Mouse (Mus musculus): ENCODE data around the gene Prmt2.

Prmt2 gene

GRCm38 (mm10) chr10:76237341-76238225, at the start of gene Prmt2:
Prmt2 (minus strand) TSS chr10:76237865.
- DNase-seq (ENCODE audit: low read depth): peak; percentile 95

GRCm38 (mm10) chr10:76278541-76279097, 41.0 kb upstream of the Prmt2 start:
- no peak for DNase-seq (ENCODE audit: low read depth)

- no peak for DNase-seq (ENCODE audit: low read depth)
Observed at GRCm38 (mm10) chr10:76275256-76275655, 37.6 kb upstream of the Prmt2 start.

DNA sequence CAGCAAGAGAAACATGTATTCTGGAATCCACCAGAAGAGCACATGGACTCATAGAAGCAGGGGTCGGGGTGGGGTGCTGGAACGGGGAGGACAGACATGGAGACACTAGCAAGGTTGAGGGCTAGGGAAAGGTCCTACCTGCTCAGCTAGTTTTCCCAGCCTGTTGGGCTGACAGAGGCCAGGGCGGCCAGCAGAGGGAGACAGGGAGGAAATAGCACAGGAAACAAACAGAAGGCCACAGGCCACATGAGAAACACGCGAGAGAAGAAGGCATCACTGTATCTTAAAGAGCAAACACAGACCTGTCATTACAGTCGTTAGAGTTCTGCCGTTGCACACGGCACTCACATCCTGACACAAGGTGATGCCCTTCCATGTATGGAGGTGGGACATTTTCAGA, 33.6 kb upstream of the Prmt2 start:
- DNase-seq (ENCODE audit: low read depth): peak; percentile 68

DNA sequence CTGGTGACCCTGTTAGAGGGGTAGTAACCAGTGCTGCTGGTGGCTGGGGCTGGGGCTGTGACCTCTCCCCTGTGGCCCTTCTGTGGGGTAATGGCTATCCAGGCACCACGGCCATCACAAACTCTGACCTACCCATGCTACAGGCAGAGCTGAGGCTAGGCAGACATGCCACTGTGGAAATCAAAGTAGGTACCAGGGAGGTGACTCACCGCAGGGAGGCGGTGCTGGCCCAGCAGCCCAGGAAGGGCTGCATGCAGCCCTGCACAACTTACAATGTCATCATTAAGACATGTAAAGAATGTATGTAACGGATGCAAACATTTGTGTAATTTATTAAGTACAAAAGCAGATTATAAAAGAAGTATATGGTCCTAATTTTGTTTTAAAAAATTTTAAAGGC, 24.8 kb upstream of the Prmt2 start:
- DNase-seq (ENCODE audit: low read depth): no peak

- DNase-seq (ENCODE audit: low read depth): no peak
Observed at GRCm38 (mm10) chr10:76261447-76261846, 23.8 kb upstream of the Prmt2 start.

GRCm38 (mm10) chr10:76260358-76261059, 22.8 kb upstream of the Prmt2 start:
- DNase-seq (ENCODE audit: low read depth): no peak

GRCm38 (mm10) chr10:76259566-76260232, 22.0 kb upstream of the Prmt2 start:
- no peak for DNase-seq (ENCODE audit: low read depth)

GRCm38 (mm10) chr10:76257719-76258390, 20.2 kb upstream of the Prmt2 start:
- no peak for DNase-seq (ENCODE audit: low read depth)

DNA sequence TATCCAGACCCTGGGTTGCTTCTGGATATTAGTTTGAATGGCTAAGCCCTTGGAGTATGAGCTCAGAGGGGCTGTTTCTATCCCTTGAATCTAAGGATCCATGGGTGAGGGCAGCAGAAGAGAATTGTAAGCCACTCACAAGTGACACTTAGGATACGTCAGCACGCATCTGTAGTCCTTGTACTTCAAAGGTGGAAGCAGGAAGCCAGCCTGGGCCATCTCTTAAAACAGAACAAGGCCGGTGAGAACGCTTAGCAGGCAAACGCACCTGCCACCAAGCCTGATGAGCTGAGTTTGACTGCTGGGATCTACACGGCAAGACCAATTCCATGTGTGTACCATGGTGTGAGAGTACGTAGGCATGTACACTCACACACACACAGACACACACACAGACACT, 19.6 kb upstream of the Prmt2 start:
- DNase-seq (ENCODE audit: low read depth): no peak

- no peak for DNase-seq (ENCODE audit: low read depth)
Observed at GRCm38 (mm10) chr10:76255617-76256016, 18.0 kb upstream of the Prmt2 start.

DNA sequence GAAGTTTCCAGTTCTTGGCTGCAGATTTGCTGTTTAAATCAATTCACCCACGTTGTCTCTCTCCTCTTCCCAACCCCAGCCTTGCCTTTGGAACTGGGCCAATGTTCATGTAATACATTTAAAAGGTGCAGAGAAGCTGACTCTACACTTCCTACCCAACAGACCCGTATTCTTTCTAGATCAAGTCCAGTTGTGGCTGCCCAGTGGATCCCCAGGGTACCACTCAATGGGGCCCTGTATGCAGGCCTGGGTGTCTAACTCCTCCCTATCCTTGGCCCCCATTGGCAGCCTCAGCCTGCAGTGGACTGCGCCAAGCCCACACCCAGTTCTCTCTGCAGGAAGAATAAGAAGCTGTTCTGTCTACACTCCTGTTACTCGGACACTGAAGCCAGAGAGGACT, 15.9 kb upstream of the Prmt2 start, which contains the start of gene S100b:
TSS of gene S100b (plus strand) at position 318 of the 400 bp plus-strand sequence.
- no peak for DNase-seq (ENCODE audit: low read depth)

- DNase-seq (ENCODE audit: low read depth): no peak
Observed at GRCm38 (mm10) chr10:76253079-76253478, 15.4 kb upstream of the Prmt2 start.

GRCm38 (mm10) chr10:76250870-76251269, 13.2 kb upstream of the Prmt2 start:
- DNase-seq (ENCODE audit: low read depth): no peak

DNA sequence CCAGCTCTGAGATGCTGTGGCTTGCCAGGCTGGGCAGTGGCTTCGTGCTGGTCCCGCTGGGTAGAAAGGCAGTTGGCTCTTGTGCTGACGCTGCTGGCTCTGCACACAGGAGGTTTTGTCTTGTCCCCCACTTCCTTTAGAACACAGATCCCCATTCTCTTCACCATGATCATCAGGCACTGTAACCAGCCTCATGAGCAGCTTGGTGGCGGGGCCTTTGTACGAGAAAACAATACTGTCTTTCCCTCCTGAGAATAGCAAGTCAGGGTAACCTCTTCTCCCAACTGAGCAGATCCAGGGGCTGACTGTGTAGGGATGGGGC, 10.9 kb upstream of the Prmt2 start:
- DNase-seq (ENCODE audit: low read depth): no peak

GRCm38 (mm10) chr10:76247960-76248646, 10.4 kb upstream of the Prmt2 start:
- DNase-seq (ENCODE audit: low read depth): no peak

DNA sequence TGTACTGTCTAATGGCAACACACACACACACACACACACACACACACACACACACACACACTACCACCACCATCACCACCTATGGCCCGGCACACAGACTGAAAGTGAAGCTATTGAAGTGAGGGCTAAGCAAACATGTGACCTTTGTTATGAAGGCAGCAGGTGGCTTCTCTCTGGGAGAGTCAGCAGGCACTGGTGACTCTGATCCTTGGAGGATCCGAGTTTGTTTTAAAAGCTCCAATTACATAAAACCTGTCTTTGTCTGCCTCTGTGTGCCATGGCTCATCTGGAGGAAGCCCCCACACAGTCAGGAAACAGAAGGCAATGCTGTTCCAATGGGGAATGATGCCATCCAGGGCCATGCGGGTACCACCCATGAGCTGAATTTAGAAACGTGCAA, 8.9 kb upstream of the Prmt2 start:
- no peak for DNase-seq (ENCODE audit: low read depth)

DNA sequence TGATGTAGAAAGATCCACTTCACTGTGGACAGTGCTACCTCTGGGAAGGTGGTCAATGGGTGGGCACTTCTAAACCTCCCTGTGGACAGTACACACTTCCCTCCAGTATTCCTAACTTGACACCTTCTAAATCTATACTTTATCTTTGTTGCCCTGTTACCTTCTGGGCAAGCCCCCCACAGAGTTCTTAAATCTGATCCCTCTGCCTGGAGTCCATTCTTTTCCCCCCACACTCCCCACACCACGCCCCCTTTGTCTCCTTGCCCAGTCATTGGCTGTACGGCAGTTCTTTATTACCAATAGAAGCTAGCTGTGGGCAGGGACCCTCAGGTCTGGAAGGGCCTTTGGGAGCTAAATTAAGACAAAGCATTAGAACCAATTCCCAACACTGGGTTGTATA, 7.4 kb upstream of the Prmt2 start:
- no peak for DNase-seq (ENCODE audit: low read depth)

DNA sequence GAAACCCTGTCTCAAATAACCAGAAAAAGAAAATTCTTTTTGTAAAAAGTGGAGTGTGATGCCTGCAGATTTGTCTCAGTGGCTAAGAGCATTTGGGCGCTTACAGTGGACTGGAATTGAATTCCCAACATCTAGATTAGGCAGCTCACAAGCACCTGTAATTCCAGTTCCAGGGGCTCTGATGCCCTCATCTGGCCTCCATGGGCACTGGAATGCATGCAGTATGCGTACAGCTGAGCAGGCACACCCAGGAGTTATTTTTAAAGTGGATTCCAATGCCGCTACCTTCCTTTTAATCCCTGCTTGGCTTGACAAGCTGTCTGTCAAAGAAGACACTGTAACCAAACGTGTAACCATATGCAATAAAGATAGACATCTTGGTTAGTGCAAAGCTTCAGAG, 1.7 kb upstream of the Prmt2 start:
- no peak for DNase-seq (ENCODE audit: low read depth)

GRCm38 (mm10) chr10:76229627-76230026, 8.0 kb downstream of the Prmt2 start:
- DNase-seq (ENCODE audit: low read depth): peak; percentile 29

- DNase-seq (ENCODE audit: low read depth): no peak
Observed at GRCm38 (mm10) chr10:76225944-76226343, 11.7 kb downstream of the Prmt2 start.
